Mouse (Mus musculus): ENCODE results near the gene Eif2b2. TPM values are rescaled to one million over a fixed set of nuclear protein-coding genes. Genes with fewer than 3 reads are reported as not detected.

The Eif2b2 gene
- polyA plus RNA-seq, 1 experiment from 2014 or later = 81.9 TPM

DNA sequence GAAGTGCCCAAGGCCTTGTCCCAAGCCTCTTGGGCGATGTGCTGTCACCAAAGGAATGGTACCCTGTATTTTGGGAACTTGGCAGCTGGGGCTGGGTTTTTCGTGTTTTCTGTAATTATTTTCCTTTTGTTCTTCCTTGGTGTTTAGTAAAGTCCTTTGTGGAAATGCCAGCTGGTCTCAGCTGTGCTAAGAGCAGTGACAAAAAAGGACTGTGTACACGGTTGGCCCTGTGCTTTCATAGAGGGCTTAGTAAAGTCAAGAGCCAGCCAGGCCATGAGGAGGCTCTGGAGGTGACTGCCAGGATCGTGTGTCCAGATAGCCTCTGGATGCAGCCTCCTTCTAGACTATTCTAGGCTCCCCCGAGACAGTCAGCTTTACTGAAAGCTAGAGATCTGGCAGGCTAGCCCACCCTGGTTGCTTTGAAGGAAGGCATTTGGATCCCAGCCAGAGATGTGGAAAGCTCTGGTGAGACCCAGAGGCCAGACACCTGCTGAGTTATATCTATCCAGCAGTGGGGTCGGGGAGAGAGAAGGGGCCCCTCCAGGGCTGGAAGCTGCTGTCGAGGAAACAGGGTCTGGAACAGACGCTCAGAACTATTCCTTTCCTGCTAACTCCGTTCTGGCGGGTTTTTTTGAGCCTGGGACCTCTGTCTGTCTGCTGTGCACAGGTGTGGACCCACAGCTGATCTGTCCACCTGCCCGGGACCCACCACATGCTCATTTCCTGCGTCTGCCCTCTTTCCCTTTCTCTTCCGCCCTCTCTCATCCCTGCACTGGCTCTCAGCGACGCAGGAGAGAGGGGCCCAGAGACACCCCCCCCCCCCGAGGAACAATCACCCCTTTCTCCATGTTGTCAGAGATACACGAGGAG, 37.6 kb upstream of the Eif2b2 start:
- H3K27ac ChIP-seq (replicated peaks) = peak overlapping the region; percentile 32; the same call in 1 of the 2 replicates
- H3K4me1 ChIP-seq = peaks cover 31% of the 10 kb centered on the region
- H3K27me3 ChIP-seq = no peaks in the 10 kb centered on the region
- ATAC-seq (replicated peaks) = 0 out of 2 replicates have a peak, but pooled peaks have one; percentile 13
- 18% methylated on average over 14 of the region's 17 CpGs for whole genome bisulfite sequencing
- H3K9ac ChIP-seq (replicated peaks) = no peak overlapping the region
- no peaks in the 10 kb centered on the region for H3K9me3 ChIP-seq
- H3K4me2 ChIP-seq (replicated peaks) = no peak overlapping the region
- no peak overlapping the region for H3K4me3 ChIP-seq
- H3K36me3 ChIP-seq = no peaks in the 10 kb centered on the region

DNA sequence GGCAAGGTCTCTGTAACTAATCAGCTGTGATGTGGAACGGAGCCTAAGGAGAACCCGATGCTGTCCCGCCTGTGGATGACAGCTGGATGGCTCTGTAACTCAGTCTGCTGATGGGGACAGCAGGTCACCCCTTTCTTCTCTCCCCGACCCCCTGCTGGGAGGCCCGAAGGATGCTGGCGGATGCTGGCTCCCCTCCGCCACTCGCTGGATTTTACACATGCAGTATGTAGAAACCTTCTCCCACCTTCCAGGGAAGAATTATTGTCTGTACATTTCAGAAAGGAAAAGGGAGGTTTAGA, 37.0 kb upstream of the Eif2b2 start:
- H3K9ac ChIP-seq (replicated peaks) = no peak overlapping the region
- no peaks in the 10 kb centered on the region for H3K27me3 ChIP-seq
- ATAC-seq (replicated peaks) = no peak
- no peak overlapping the region for H3K27ac ChIP-seq (replicated peaks)
- H3K4me2 ChIP-seq (replicated peaks) = no peak overlapping the region
- H3K4me1 ChIP-seq = peaks cover 25% of the 10 kb centered on the region
- H3K36me3 ChIP-seq = no peaks in the 10 kb centered on the region
- no peak overlapping the region for H3K4me3 ChIP-seq
- WGBS = 5% methylated on average over 8 of the region's 8 CpGs
- H3K9me3 ChIP-seq = no peaks in the 10 kb centered on the region

DNA sequence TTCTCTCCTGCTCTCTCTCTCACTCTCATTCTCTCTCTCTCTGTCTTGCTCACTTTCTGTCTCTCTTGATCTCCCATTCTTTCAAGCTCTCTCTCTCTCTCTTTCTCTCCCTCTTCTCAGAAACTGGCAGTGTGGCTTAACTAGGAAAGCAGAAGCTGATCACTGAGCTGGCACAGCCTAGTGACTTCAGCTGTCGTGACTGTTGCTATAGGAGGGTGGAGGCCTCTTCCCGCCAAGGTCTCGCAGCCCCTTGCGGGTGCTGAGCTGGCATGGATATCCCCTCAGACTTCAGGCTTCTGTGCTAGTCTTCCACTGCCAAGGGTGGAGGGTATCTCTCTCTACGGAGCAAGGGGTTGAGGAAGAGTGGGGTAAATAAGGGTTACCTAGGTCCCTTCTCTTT, 36.4 kb upstream of the Eif2b2 start:
- WGBS = 54% methylated on average over 5 of the region's 5 CpGs
- no peak overlapping the region for H3K4me3 ChIP-seq
- no peaks in the 10 kb centered on the region for H3K27me3 ChIP-seq
- no peak overlapping the region for H3K9ac ChIP-seq (replicated peaks)
- no peak overlapping the region for H3K27ac ChIP-seq (replicated peaks)
- H3K4me1 ChIP-seq = peaks cover 20% of the 10 kb centered on the region
- no peaks in the 10 kb centered on the region for H3K9me3 ChIP-seq
- H3K36me3 ChIP-seq = no peaks in the 10 kb centered on the region
- no peak for ATAC-seq (replicated peaks)
- H3K4me2 ChIP-seq (replicated peaks) = no peak overlapping the region

DNA sequence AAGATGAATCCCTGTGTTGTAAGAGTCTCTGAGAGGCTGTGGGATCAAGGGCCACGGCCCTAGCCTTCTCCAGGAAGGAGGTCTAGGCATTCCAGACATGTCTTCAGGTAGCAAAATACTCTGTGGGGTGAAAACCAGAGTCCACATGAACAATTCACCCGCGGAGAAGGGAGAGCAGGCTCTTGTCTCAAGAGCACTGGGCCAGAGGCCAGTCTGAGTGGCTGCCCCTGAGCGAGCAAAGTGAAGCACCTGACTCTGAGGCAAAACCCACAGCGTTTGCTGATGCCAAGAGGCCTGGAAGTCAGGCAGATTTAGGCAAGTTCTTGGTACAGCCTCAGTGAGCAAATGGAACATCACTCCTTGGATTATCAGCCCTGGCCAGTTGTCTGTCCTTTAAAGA, 35.2 kb upstream of the Eif2b2 start:
- 71% methylated on average over 5 of the region's 5 CpGs for WGBS
- Histone ChIP-seq H3K4me3 (no peak overlapping the region), H3K4me1 (peaks cover 20% of the 10 kb centered on the region), H3K27ac (replicated peaks) (no peak overlapping the region), H3K9me3 (no peaks in the 10 kb centered on the region), H3K36me3 (no peaks in the 10 kb centered on the region), H3K9ac (replicated peaks) (no peak overlapping the region), H3K27me3 (no peaks in the 10 kb centered on the region), H3K4me2 (replicated peaks) (no peak overlapping the region)
- ATAC-seq (replicated peaks) = no peak

DNA sequence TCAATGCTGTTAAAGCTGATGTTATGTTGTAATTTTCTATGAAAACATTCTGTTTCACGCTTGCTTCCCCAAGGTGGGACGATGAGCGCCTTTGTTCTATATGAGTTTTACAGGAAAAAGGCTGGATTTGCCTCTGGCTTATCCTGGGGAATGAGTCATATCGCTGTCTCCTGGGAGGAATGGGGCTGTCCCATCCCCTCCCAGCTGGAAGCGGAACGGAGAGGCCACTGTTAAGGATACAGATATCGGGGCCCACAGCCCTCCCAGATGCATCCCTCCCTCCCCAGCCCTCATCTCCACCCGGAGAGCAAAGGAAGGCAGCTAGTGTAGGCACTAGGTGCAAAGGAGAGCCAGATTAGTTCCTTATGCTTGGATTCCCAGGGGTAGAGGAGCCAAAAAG, 33.5 kb upstream of the Eif2b2 start:
- WGBS = 70% methylated on average over 8 of the region's 8 CpGs

DNA sequence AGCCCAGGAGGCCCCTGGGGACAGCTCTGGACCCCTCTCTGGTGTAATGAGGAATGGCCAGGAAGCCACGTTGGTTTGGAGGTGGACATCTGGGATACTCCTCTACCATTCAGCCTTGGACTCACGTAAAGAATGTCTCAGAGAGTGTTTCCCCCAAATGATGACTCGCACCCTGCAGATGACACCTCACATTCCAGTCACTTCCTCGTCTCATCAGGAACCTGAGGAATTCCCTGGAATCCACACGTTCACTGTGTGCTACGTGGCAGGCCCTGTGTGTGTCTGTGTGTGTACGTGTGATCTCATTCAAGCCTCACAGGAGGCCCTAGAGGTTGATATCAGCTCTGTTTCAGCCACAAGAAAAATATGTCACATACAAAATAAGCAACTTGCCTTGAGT, 32.9 kb upstream of the Eif2b2 start:
- no peak for ATAC-seq (replicated peaks)
- no peak overlapping the region for H3K4me3 ChIP-seq
- 79% methylated on average over 7 of the region's 7 CpGs for WGBS
- H3K9ac ChIP-seq (replicated peaks) = no peak overlapping the region
- H3K27me3 ChIP-seq = no peaks in the 10 kb centered on the region
- H3K9me3 ChIP-seq = no peaks in the 10 kb centered on the region
- H3K36me3 ChIP-seq = no peaks in the 10 kb centered on the region
- no peak overlapping the region for H3K27ac ChIP-seq (replicated peaks)
- H3K4me1 ChIP-seq = peaks cover 16% of the 10 kb centered on the region
- H3K4me2 ChIP-seq (replicated peaks) = no peak overlapping the region

More for the DNA sequence above, 33.5 kb upstream of the Eif2b2 start:
- Histone ChIP-seq H3K9ac (replicated peaks) (no peak overlapping the region), H3K27me3 (no peaks in the 10 kb centered on the region), H3K9me3 (no peaks in the 10 kb centered on the region), H3K27ac (replicated peaks) (no peak overlapping the region), H3K4me3 (no peak overlapping the region), H3K36me3 (no peaks in the 10 kb centered on the region), H3K4me1 (peaks cover 20% of the 10 kb centered on the region), H3K4me2 (replicated peaks) (no peak overlapping the region)
- ATAC-seq (replicated peaks) = no peak

DNA sequence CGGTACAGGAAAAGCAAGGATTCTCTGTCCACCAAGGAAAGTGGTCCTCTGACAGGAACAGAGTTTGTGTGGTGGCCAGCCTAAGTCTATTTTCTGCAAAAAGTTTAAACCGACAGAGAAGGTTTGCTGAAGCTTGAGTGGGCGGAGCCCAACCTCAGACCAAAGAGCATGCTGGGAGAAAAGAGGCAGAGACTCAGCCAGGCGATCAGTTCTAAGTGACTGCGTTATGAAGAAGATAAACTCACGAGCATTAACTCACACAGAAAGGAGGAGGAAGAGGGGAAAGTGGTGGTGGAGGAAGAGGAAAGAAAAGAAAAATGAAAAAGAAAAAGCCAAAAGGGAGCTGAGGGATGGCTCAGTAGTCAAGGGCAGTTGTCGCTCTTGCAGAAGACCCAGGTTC, 29.0 kb upstream of the Eif2b2 start:
- Histone ChIP-seq H3K27ac (replicated peaks) (no peak overlapping the region), H3K4me2 (replicated peaks) (no peak overlapping the region), H3K36me3 (no peaks in the 10 kb centered on the region), H3K4me3 (no peak overlapping the region), H3K9me3 (no peaks in the 10 kb centered on the region), H3K4me1 (peaks cover 28% of the 10 kb centered on the region), H3K9ac (replicated peaks) (no peak overlapping the region), H3K27me3 (no peaks in the 10 kb centered on the region)
- WGBS = 79% methylated on average over 7 of the region's 7 CpGs
- no peak for ATAC-seq (replicated peaks)

DNA sequence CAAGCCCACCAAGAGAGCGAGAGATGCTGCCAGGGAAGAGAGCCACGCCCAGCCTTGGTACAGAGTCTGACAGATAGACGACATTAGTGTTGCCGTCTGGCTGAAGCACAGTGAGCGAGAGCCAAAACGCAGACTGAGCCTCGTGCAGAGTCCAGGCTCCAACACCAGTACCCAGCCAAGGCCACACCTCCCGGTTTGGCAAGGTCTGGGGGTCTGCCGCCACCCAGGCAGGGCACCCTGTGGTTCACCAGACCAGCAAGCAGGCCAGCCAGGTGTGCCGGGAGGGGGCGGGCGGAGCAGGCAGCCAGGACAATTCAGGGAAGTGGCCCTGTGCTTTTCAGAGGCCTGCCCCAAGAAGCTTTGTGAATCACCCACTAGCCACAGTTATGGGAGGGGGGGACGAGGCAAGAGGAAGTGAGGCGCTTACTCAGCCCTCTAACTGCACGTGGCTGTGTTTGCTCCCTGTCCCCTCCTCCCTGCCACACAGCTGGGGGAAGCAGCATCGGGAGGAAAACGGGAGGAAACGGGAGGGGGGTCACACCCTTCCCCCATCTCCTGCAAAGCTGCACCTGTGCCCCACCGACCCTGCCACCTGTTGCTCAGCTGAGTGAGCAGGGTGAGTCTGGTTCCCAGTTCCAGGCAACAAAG, 26.7 kb upstream of the Eif2b2 start:
- Histone ChIP-seq H3K9me3 (no peaks in the 10 kb centered on the region), H3K9ac (replicated peaks) (no peak overlapping the region), H3K36me3 (no peaks in the 10 kb centered on the region), H3K27me3 (no peaks in the 10 kb centered on the region), H3K4me1 (peaks cover 28% of the 10 kb centered on the region), H3K4me3 (no peak overlapping the region), H3K4me2 (replicated peaks) (no peak overlapping the region), H3K27ac (replicated peaks) (no peak overlapping the region)
- WGBS = 31% methylated on average over 19 of the region's 19 CpGs
- ATAC-seq (replicated peaks) = 0 out of 2 replicates have a peak, but pooled peaks have one; percentile 53

DNA sequence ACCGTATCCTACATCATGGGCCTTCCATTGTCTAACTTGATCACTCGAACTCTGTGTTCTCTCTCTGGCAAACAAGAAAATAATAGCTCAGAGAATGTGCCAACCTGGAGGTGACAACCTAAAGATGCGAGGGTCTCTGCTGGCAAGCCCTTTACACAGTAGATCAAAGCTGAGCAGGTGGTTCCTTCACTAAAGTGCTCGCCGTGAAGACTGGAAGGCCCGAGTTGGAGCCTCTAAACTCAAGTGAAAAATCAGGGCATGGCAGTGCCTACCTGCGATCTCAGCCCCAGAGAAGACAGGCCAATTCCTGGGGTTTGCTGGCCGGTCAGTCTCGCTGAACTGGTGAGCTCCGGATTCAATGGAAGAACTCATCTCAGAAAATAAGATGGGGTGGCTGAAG, 26.1 kb upstream of the Eif2b2 start:
- H3K27ac ChIP-seq (replicated peaks) = no peak overlapping the region
- H3K4me2 ChIP-seq (replicated peaks) = no peak overlapping the region
- no peaks in the 10 kb centered on the region for H3K9me3 ChIP-seq
- H3K27me3 ChIP-seq = no peaks in the 10 kb centered on the region
- WGBS = 80% methylated on average over 10 of the region's 10 CpGs
- H3K36me3 ChIP-seq = no peaks in the 10 kb centered on the region
- H3K9ac ChIP-seq (replicated peaks) = no peak overlapping the region
- no peak for ATAC-seq (replicated peaks)
- no peak overlapping the region for H3K4me3 ChIP-seq
- peaks cover 28% of the 10 kb centered on the region for H3K4me1 ChIP-seq

DNA sequence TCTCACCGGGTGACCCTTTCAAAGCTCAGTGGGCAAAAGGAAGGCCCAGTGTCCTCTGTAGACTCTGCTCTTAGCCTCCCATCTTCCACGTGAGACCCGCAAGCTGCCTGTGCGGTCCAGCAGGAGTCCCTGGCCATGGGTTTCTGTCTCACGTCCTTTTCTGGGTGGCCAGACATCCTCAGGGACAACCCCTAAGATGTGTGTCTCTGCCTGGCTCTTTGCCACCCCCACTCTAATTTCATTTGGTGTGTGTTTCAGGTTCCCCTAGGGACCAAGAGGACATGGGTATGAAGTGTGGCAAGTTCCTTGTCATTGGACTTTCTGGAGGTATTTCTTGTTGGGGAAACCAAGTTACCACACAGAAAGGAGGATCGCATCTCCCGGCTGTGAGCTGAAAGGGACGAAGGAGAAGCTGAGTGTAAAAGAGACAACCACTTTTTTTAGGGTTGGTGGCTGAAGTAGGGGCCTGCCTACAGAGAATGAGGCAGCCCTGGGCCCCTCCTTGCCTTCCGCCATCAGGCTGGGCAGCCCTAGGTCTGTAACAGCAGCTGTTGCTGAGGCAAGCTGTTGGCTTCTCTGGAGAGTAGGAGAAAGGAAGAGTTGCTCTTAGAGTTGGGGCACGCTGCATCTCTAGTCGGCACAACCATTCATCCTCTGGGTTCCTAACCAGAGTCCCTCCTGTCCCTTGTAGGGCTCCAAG, 25.2 kb upstream of the Eif2b2 start:
- Histone ChIP-seq H3K9me3 (no peaks in the 10 kb centered on the region), H3K4me2 (replicated peaks) (no peak overlapping the region), H3K36me3 (no peaks in the 10 kb centered on the region), H3K27me3 (no peaks in the 10 kb centered on the region), H3K27ac (replicated peaks) (peak overlapping the region; percentile 21; the same call in 1 of the 2 replicates), H3K4me1 (peaks cover 28% of the 10 kb centered on the region), H3K4me3 (no peak overlapping the region), H3K9ac (replicated peaks) (no peak overlapping the region)
- WGBS = 80% methylated on average over 11 of the region's 11 CpGs
- peak; percentile 15; the same call in 1 of the 2 replicates for ATAC-seq (replicated peaks)

DNA sequence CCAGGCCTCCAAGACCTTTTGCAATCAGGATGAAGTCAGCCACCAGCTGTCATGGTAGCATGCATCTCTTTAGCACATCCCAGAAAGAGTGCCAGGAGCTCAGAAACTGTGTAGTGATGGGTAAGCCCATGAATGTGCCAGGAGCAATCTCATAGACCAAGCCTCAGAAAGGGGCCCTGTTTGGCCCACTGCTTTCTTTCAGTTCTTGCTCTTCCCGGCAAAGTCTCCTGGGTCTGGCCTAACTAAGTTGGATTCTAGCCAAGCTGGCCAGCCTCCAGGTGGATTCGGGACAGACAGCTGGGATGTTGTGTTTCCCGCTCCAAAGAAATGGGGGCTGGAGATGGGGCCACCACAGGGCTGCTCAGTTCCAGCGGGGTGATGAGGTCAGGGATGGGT, 24.7 kb upstream of the Eif2b2 start:
- WGBS = 26% methylated on average over 4 of the region's 4 CpGs
- Histone ChIP-seq H3K36me3 (no peaks in the 10 kb centered on the region), H3K9me3 (no peaks in the 10 kb centered on the region), H3K4me3 (no peak overlapping the region), H3K27me3 (no peaks in the 10 kb centered on the region), H3K27ac (replicated peaks) (0 out of 2 replicates have a peak overlapping the region, but pooled peaks have one; percentile 21), H3K9ac (replicated peaks) (no peak overlapping the region), H3K4me1 (peaks cover 28% of the 10 kb centered on the region), H3K4me2 (replicated peaks) (no peak overlapping the region)
- peak; percentile 64 for ATAC-seq (replicated peaks)

DNA sequence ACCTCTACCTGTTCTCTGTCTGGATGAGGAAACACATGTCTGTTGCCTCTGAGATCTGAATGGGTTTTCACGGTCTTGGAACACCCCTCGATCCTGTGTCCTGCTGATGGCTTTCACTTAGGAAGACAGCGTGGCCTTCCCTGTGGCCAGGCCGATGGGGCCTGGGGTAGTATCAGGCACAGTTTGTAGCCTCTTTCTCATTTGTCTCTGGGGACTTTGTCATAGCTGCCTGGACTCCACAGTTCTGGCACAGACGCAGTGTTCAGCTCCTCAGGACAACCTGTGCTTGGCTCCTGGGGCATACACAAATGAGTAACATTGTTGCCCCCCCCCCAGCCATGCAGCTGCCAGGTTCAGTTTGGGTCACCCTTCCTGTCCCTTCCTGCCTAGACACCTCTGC, 24.2 kb upstream of the Eif2b2 start:
- ATAC-seq (replicated peaks) = no peak
- Histone ChIP-seq H3K36me3 (no peaks in the 10 kb centered on the region), H3K4me2 (replicated peaks) (no peak overlapping the region), H3K4me1 (peaks cover 28% of the 10 kb centered on the region), H3K27ac (replicated peaks) (no peak overlapping the region), H3K9ac (replicated peaks) (no peak overlapping the region), H3K4me3 (no peak overlapping the region), H3K27me3 (no peaks in the 10 kb centered on the region), H3K9me3 (no peaks in the 10 kb centered on the region)
- WGBS = 81% methylated on average over 5 of the region's 5 CpGs

All from forebrain, embryonic 15.5 days (tissue).